Mouse (Mus musculus) cerebellum, adult 11 months (tissue): ENCODE results near the gene Lmbr1l.
"Not testable (repeated sequence)": the region's sequence is repeated elsewhere in the genome, so short reads cannot be mapped to it uniquely, and the experiment has no call there.

Source experiments
- DNase-seq: peaks from one replicate; pipeline ENCODE4 v3.0.0; 2022

Lmbr1l gene

GRCm38 (mm10) chr15:98934217-98934839, 16.3 kb upstream of the Lmbr1l start, which contains the start of gene Tuba1b:
Gene Tuba1b, minus strand, starts transcription at chr15:98934565.
- peak; percentile 92 for DNase-seq

- DNase-seq = peak; percentile 97
Observed at GRCm38 (mm10) chr15:98933833-98934216, 15.8 kb upstream of the Lmbr1l start.

GRCm38 (mm10) chr15:98933004-98933671, 15.1 kb upstream of the Lmbr1l start:
- peak; percentile 42 for DNase-seq

GRCm38 (mm10) chr15:98930998-98931397, 13.0 kb upstream of the Lmbr1l start:
- DNase-seq = no peak

GRCm38 (mm10) chr15:98930017-98930734, 12.1 kb upstream of the Lmbr1l start:
- DNase-seq = no peak

GRCm38 (mm10) chr15:98928598-98929240, 10.7 kb upstream of the Lmbr1l start:
- peak; percentile 76 for DNase-seq

GRCm38 (mm10) chr15:98927566-98927965, 9.5 kb upstream of the Lmbr1l start:
- DNase-seq = no peak

- DNase-seq = no peak
Observed at GRCm38 (mm10) chr15:98924682-98925081, 6.7 kb upstream of the Lmbr1l start.

- DNase-seq = no peak
Observed at GRCm38 (mm10) chr15:98923031-98923537, 5.1 kb upstream of the Lmbr1l start.

- DNase-seq = no peak
Observed at GRCm38 (mm10) chr15:98922581-98922980, 4.5 kb upstream of the Lmbr1l start.

- DNase-seq = no peak
Observed at GRCm38 (mm10) chr15:98921510-98921909, 3.5 kb upstream of the Lmbr1l start.

GRCm38 (mm10) chr15:98918499-98918895, 466 bp upstream of the Lmbr1l start:
- not testable (repeated sequence) for DNase-seq

- DNase-seq = no peak
Observed at GRCm38 (mm10) chr15:98917091-98917490, 940 bp downstream of the Lmbr1l start.

GRCm38 (mm10) chr15:98916016-98916415, 2.0 kb downstream of the Lmbr1l start:
- DNase-seq = no peak

- no peak for DNase-seq
Observed at GRCm38 (mm10) chr15:98914903-98915302, 3.1 kb downstream of the Lmbr1l start.

GRCm38 (mm10) chr15:98904692-98905091, 13.3 kb downstream of the Lmbr1l start:
- DNase-seq = no peak

GRCm38 (mm10) chr15:98902600-98902999, 15.4 kb downstream of the Lmbr1l start:
- no peak for DNase-seq

GRCm38 (mm10) chr15:98901530-98901929, 16.5 kb downstream of the Lmbr1l start:
- DNase-seq = no peak

- no peak for DNase-seq
Observed at GRCm38 (mm10) chr15:98897928-98898800, 19.9 kb downstream of the Lmbr1l start, which contains the start of gene Dhh. Gene Dhh, minus strand, starts transcription at chr15:98898540.

- DNase-seq = no peak
Observed at GRCm38 (mm10) chr15:98897495-98897894, 20.5 kb downstream of the Lmbr1l start.

- no peak for DNase-seq
Observed at GRCm38 (mm10) chr15:98895635-98896589, 22.1 kb downstream of the Lmbr1l start.
